In genomic region chr10:13572003-13572402, GRCm38 (mm10) we compare ENCODE assay signal across 18 mouse cellular contexts. TPM values are rescaled to one million over a fixed set of nuclear protein-coding genes. Genes with fewer than 3 reads are reported as not detected.
DNase-seq lines count a peak whose midpoint lies in the region; TF ChIP-seq lines count a peak whose summit lies in the region.
"Had no signal": no experiment of that assay in that cellular context is flagged by ENCODE, and none has a peak within 500 bp of the region (broad histone marks: within the 10 kb centered on the region; RNA-seq: fewer than 3 reads in every experiment).

No protein-coding gene starts in this region.

- intact Hi-C loops in left cerebral cortex, adult 2 months (cut with DNase I) = loop anchor here (5.0 kb wide), 1 partner anchor 185 kb away; no protein-coding TSS in a partner anchor

- DNase-seq in adrenal gland, postnatal 10 days = peak; percentile 13
- DNase-seq in adrenal gland, postnatal 4 days (ENCODE audit: low spot score in 2 of 2) = no peak
- DNase-seq in left cerebral cortex, adult 2 months (ENCODE audit: extremely low spot score in 1 of 2, low spot score in 2 of 2) = no peak
- DNase-seq in left cerebral cortex, adult 18-20 months (ENCODE audit: low spot score in 2 of 2) = no peak
- peak; percentile 25 for DNase-seq in adipocyte (ENCODE audit: low spot score)
- DNase-seq in ovary, postnatal 36 days (ENCODE audit: low spot score) = no peak
- no peak for DNase-seq in heart, adult 9 months (ENCODE audit: low spot score in 2 of 2)
- DNase-seq: cerebellum, adult 11-12 months; gastrocnemius, postnatal 10 days; heart, adult 18-20 months; kidney, postnatal 36 days; layer of hippocampus, adult 9-11 months; lung, postnatal 14 days; thymus, postnatal 4 days had no signal

- H3K4me3 ChIP-seq in left cerebral cortex, adult 2 months = no peak overlapping the region
- H3K4me3 ChIP-seq in olfactory bulb, adult 2 months (ENCODE audit: insufficient read depth, low read depth, low read length) = no peak overlapping the region
- H3K4me3 ChIP-seq: heart, embryonic 15.5 days; hindbrain, embryonic 10.5 days had no signal

- WGBS in olfactory bulb, adult 2 months = 41% methylated on average over 10 of the region's 10 CpGs

- peaks cover 22% of the 10 kb centered on the region for H3K4me1 ChIP-seq in olfactory bulb, adult 2 months (ENCODE audit: control insufficient read depth, insufficient read depth, low read length)

- 0 out of 2 replicates have a peak overlapping the region, but pooled peaks have one; percentile 37 for H3K27ac ChIP-seq in left cerebral cortex, adult 2 months
- peak overlapping the region; percentile 88 for H3K27ac ChIP-seq in olfactory bulb, adult 2 months (ENCODE audit: insufficient read depth, low read depth, low read length)
- H3K27ac ChIP-seq: heart, embryonic 15.5 days; hindbrain, embryonic 10.5 days; liver, embryonic 14.5 days had no signal

- TF ChIP-seq CTCF in left cerebral cortex, adult 2 months (IDR thresholded peaks at IDR 0.05) = no peak
- TF ChIP-seq CTCF in olfactory bulb, adult 2 months (IDR thresholded peaks at IDR 0.05; ENCODE audit: insufficient read depth, low read depth, low read length) = no peak

- TF ChIP-seq POLR2A in olfactory bulb, adult 2 months (IDR thresholded peaks at IDR 0.05; ENCODE audit: insufficient read depth, low read depth, low read length) = no peak

RNA-seq across cellular contexts. Expression of gene Pex3, which starts 19.1 kb away (rescaled TPM):
- total RNA-seq in adrenal gland, postnatal 10 days (2021) = 10 to 100 TPM; 51.6 to 54.6 TPM
- total RNA-seq in adrenal gland, postnatal 4 days (2021) = 10 to 100 TPM; 35.8 to 44.4 TPM
- total RNA-seq in left cerebral cortex, adult 2 months (2021) = 10 to 100 TPM; 29.8 to 31.6 TPM
- 10 to 100 TPM; 25.2 to 31.6 TPM for total RNA-seq in left cerebral cortex, adult 18-20 months (2021)
- polyA plus RNA-seq in olfactory bulb, adult 2 months (2012; ENCODE audit: insufficient read depth, insufficient read length, low replicate concordance, missing spikeins) = not detected in 2 replicates

RNA-seq across cellular contexts. Expression of gene Adat2, which starts 19.3 kb away (rescaled TPM):
- 1 to 10 TPM; 5.3 to 5.5 TPM for total RNA-seq in adrenal gland, postnatal 10 days (2021)
- total RNA-seq in adrenal gland, postnatal 4 days (2021) = 1 to 10 TPM; 8.3 to 9.3 TPM
- 1 to 10 TPM; 7.9 to 8.4 TPM for total RNA-seq in left cerebral cortex, adult 2 months (2021)
- total RNA-seq in left cerebral cortex, adult 18-20 months (2021) = 10 to 100 TPM in 1 of 2 experiments, 1 to 10 TPM in 1; 9.3 to 10.3 TPM
- polyA plus RNA-seq in olfactory bulb, adult 2 months (2012; ENCODE audit: insufficient read depth, insufficient read length, low replicate concordance, missing spikeins) = not detected in 2 replicates

Comparison
In these comparisons a context has a peak if more than half of its experiments do, and no peak if none do; other contexts are left out.
1. DNase-seq: peak in adrenal gland, postnatal 10 days (single experiment) and adipocyte (single experiment); none in adrenal gland, postnatal 4 days (0 of 2), left cerebral cortex, adult 2 months (0 of 2), left cerebral cortex, adult 18-20 months (0 of 2), ovary, postnatal 36 days (single experiment) and heart, adult 9 months (0 of 2).